Comparison of ENCODE assay signal across 24 mouse cellular contexts in genomic region chr7:142314600-142315285, GRCm38 (mm10). TPM values are rescaled to one million over a fixed set of nuclear protein-coding genes. Genes with fewer than 3 reads are reported as not detected.
DNase-seq lines count a peak whose midpoint lies in the region; ATAC-seq and TF ChIP-seq lines count a peak whose summit lies in the region.
"Had no signal": no experiment of that assay in that cellular context is flagged by ENCODE, and none has a peak within 500 bp of the region (broad histone marks: within the 10 kb centered on the region; RNA-seq: fewer than 3 reads in every experiment).

No protein-coding gene starts in this region.

- WGBS in midbrain, embryonic 14.5 days, result 38% methylated on average over 5 of the region's 5 CpGs
- 32% methylated on average over 5 of the region's 5 CpGs for WGBS in midbrain, embryonic 16.5 days
- 31% methylated on average over 5 of the region's 5 CpGs for WGBS in hindbrain, embryonic 16.5 days

- no peak for ATAC-seq in midbrain, embryonic 14.5 days (ENCODE audit: low FRiP score, low TSS enrichment)
- ATAC-seq in midbrain, embryonic 16.5 days, result no peak
- peak; percentile 46 for ATAC-seq in hindbrain, embryonic 16.5 days
- ATAC-seq: liver, embryonic 12.5 days had no signal

- no peak overlapping the region for H3K4me3 ChIP-seq in gastrocnemius, adult 2 months
- no peak overlapping the region for H3K4me3 ChIP-seq in midbrain, embryonic 14.5 days (replicated peaks; ENCODE audit: low read depth, low read length)
- no peak overlapping the region for H3K4me3 ChIP-seq in midbrain, embryonic 16.5 days (ENCODE audit: low read depth, low read length)
- no peak overlapping the region for H3K4me3 ChIP-seq in hindbrain, embryonic 16.5 days (ENCODE audit: low read length)
- H3K4me3 ChIP-seq: heart, embryonic 15.5 days; layer of hippocampus, adult 2 months; left cerebral cortex, adult 2 months; liver, embryonic 12.5 days had no signal

- H3K27ac ChIP-seq in gastrocnemius, adult 2 months, result peak overlapping the region; percentile 78
- 0 out of 2 replicates have a peak overlapping the region, but pooled peaks have one; percentile 8 for H3K27ac ChIP-seq in midbrain, embryonic 14.5 days (replicated peaks; ENCODE audit: low read depth, low read length)
- H3K27ac ChIP-seq in midbrain, embryonic 16.5 days (ENCODE audit: low read length), result no peak overlapping the region
- H3K27ac ChIP-seq in hindbrain, embryonic 16.5 days (ENCODE audit: low read depth, low read length), result no peak overlapping the region
- H3K27ac ChIP-seq: heart, embryonic 15.5 days; kidney, postnatal 0 days; layer of hippocampus, adult 2 months; left cerebral cortex, adult 2 months; liver, embryonic 12.5 days had no signal

- H3K27me3 ChIP-seq in midbrain, embryonic 14.5 days (ENCODE audit: control insufficient read depth, insufficient read depth, low read length), result no peaks in the 10 kb centered on the region
- no peaks in the 10 kb centered on the region for H3K27me3 ChIP-seq in midbrain, embryonic 16.5 days (ENCODE audit: control insufficient read depth, insufficient read depth, low read depth, low read length)
- H3K27me3 ChIP-seq in hindbrain, embryonic 16.5 days (replicated peaks; ENCODE audit: control insufficient read depth, insufficient read depth, low read length), result no peaks in the 10 kb centered on the region
- H3K27me3 ChIP-seq: heart, embryonic 15.5 days had no signal

- no peaks in the 10 kb centered on the region for H3K9me3 ChIP-seq in midbrain, embryonic 14.5 days (ENCODE audit: control insufficient read depth, low read length)
- H3K9me3 ChIP-seq in midbrain, embryonic 16.5 days (replicated peaks; ENCODE audit: control insufficient read depth, low read length, poor library complexity, severe bottlenecking), result no peaks in the 10 kb centered on the region
- no peaks in the 10 kb centered on the region for H3K9me3 ChIP-seq in hindbrain, embryonic 16.5 days (ENCODE audit: control insufficient read depth, low read length)
- H3K9me3 ChIP-seq: heart, embryonic 15.5 days; liver, embryonic 12.5 days had no signal

- intact Hi-C loops in gastrocnemius, adult 2 months (cut with DNase I), result loop anchor here (5.0 kb wide), 3 partner anchors 218 to 363 kb away; partner anchors contain the start of gene Mrpl23

- H3K36me3 ChIP-seq in midbrain, embryonic 14.5 days (ENCODE audit: control insufficient read depth, insufficient read depth, low read length), result no peaks in the 10 kb centered on the region
- H3K36me3 ChIP-seq in midbrain, embryonic 16.5 days (ENCODE audit: control insufficient read depth, insufficient read depth, low read length), result no peaks in the 10 kb centered on the region
- no peaks in the 10 kb centered on the region for H3K36me3 ChIP-seq in hindbrain, embryonic 16.5 days (ENCODE audit: control insufficient read depth, insufficient read depth, low read length)
- H3K36me3 ChIP-seq: heart, embryonic 15.5 days; liver, embryonic 12.5 days had no signal

- H3K4me2 ChIP-seq in midbrain, embryonic 14.5 days (ENCODE audit: low read length), result no peak overlapping the region
- H3K4me2 ChIP-seq in midbrain, embryonic 16.5 days (ENCODE audit: low read length), result no peak overlapping the region
- H3K4me2 ChIP-seq in hindbrain, embryonic 16.5 days (ENCODE audit: low read length), result no peak overlapping the region
- H3K4me2 ChIP-seq: heart, embryonic 15.5 days; liver, embryonic 12.5 days; lung, embryonic 14.5 days had no signal

- no peak for DNase-seq in gastrocnemius, adult 2 months
- DNase-seq in gastrocnemius, postnatal 10 days, result no peak
- DNase-seq in midbrain, embryonic 14.5 days, result peak; percentile 71
- no peak for DNase-seq in layer of hippocampus, adult 9-11 months
- DNase-seq in layer of hippocampus, postnatal 25 days (ENCODE audit: extremely low spot score in 1 of 2, low spot score in 1 of 2), result no peak
- DNase-seq: adrenal gland, postnatal 25 days; cerebellum, adult 9-10 months; gastrocnemius, postnatal 36 days; kidney, adult 11 months; lung, embryonic 14.5 days; lung, postnatal 4 days had no signal

- no peak for TF ChIP-seq CTCF in gastrocnemius, adult 2 months (IDR thresholded peaks at IDR 0.05)

- H3K9ac ChIP-seq in midbrain, embryonic 14.5 days (replicated peaks; ENCODE audit: low read length), result no peak overlapping the region; the same call in 1 of the 2 replicates
- no peak overlapping the region for H3K9ac ChIP-seq in midbrain, embryonic 16.5 days (ENCODE audit: low read depth, low read length)
- no peak overlapping the region for H3K9ac ChIP-seq in hindbrain, embryonic 16.5 days (ENCODE audit: low read depth, low read length)
- H3K9ac ChIP-seq: heart, embryonic 15.5 days; liver, embryonic 12.5 days; lung, embryonic 14.5 days had no signal

- peaks cover 13% of the 10 kb centered on the region for H3K4me1 ChIP-seq in midbrain, embryonic 14.5 days (ENCODE audit: control insufficient read depth, insufficient read depth, low read length)
- no peaks in the 10 kb centered on the region; the same call in 1 of the 2 replicates for H3K4me1 ChIP-seq in midbrain, embryonic 16.5 days (ENCODE audit: control insufficient read depth, insufficient read depth, low read length)
- peaks cover 11% of the 10 kb centered on the region for H3K4me1 ChIP-seq in hindbrain, embryonic 16.5 days (ENCODE audit: control insufficient read depth, insufficient read depth, low read depth, low read length)

RNA-seq across cellular contexts. Expression of gene Krtap5-4, which starts 11.4 kb away (rescaled TPM):
- not detected for total RNA-seq in gastrocnemius, adult 2 months (2021)
- not detected for total RNA-seq in gastrocnemius, postnatal 10 days (2021)
- not detected in 2 replicates for polyA plus RNA-seq in midbrain, embryonic 14.5 days (2014; fragmentation: Nextera tagmentation; extraction: Ambion mirVana)
- not detected in 2 replicates for polyA plus RNA-seq in midbrain, embryonic 16.5 days (2015; fragmentation: Nextera tagmentation; extraction: Ambion mirVana)
- not detected in 2 replicates for polyA plus RNA-seq in hindbrain, embryonic 16.5 days (2015; fragmentation: Nextera tagmentation; extraction: Ambion mirVana)
- not detected for total RNA-seq in layer of hippocampus, postnatal 25 days (2021)
- total RNA-seq: adrenal gland, postnatal 25 days; ES-E14; gastrocnemius, postnatal 36 days; hematopoietic stem cell, adult 5-6 weeks; layer of hippocampus, adult 2 months; left cerebral cortex, adult 2 months; monocyte, adult 5-6 weeks had no signal
- polyA plus RNA-seq: frontal cortex, adult 2 months; heart, embryonic 15.5 days; kidney, postnatal 0 days; limb, embryonic 11.5 days; liver, embryonic 12.5 days; lung, embryonic 14.5 days; thymus, postnatal 0 days had no signal

RNA-seq across cellular contexts. Expression of gene Krtap5-1, which starts 17.8 kb away (rescaled TPM):
- not detected for total RNA-seq in gastrocnemius, adult 2 months (2021)
- not detected for total RNA-seq in gastrocnemius, postnatal 10 days (2021)
- not detected in 2 replicates for polyA plus RNA-seq in midbrain, embryonic 14.5 days (2014; fragmentation: Nextera tagmentation; extraction: Ambion mirVana)
- not detected in 2 replicates for polyA plus RNA-seq in midbrain, embryonic 16.5 days (2015; fragmentation: Nextera tagmentation; extraction: Ambion mirVana)
- polyA plus RNA-seq in hindbrain, embryonic 16.5 days (2015; fragmentation: Nextera tagmentation; extraction: Ambion mirVana), result not detected in 2 replicates
- not detected for total RNA-seq in layer of hippocampus, postnatal 25 days (2021)
- total RNA-seq: adrenal gland, postnatal 25 days; ES-E14; gastrocnemius, postnatal 36 days; hematopoietic stem cell, adult 5-6 weeks; layer of hippocampus, adult 2 months; left cerebral cortex, adult 2 months; monocyte, adult 5-6 weeks had no signal
- polyA plus RNA-seq: frontal cortex, adult 2 months; heart, embryonic 15.5 days; kidney, postnatal 0 days; limb, embryonic 11.5 days; liver, embryonic 12.5 days; lung, embryonic 14.5 days; thymus, postnatal 0 days had no signal

RNA-seq across cellular contexts. Expression of gene Gm4559, which starts 40.6 kb away (rescaled TPM):
- total RNA-seq in gastrocnemius, adult 2 months (2021), result not detected
- total RNA-seq in gastrocnemius, postnatal 10 days (2021), result not detected
- polyA plus RNA-seq in midbrain, embryonic 14.5 days (2014; fragmentation: Nextera tagmentation; extraction: Ambion mirVana), result not detected in 2 replicates
- polyA plus RNA-seq in midbrain, embryonic 16.5 days (2015; fragmentation: Nextera tagmentation; extraction: Ambion mirVana), result not detected in 2 replicates
- not detected in 2 replicates for polyA plus RNA-seq in hindbrain, embryonic 16.5 days (2015; fragmentation: Nextera tagmentation; extraction: Ambion mirVana)
- not detected for total RNA-seq in layer of hippocampus, postnatal 25 days (2021)
- total RNA-seq: adrenal gland, postnatal 25 days; ES-E14; gastrocnemius, postnatal 36 days; hematopoietic stem cell, adult 5-6 weeks; layer of hippocampus, adult 2 months; left cerebral cortex, adult 2 months; monocyte, adult 5-6 weeks had no signal
- polyA plus RNA-seq: frontal cortex, adult 2 months; heart, embryonic 15.5 days; kidney, postnatal 0 days; limb, embryonic 11.5 days; liver, embryonic 12.5 days; lung, embryonic 14.5 days; thymus, postnatal 0 days had no signal

RNA-seq across cellular contexts. Expression of gene Gm2431, which starts 56.6 kb away (rescaled TPM):
- not detected for total RNA-seq in gastrocnemius, adult 2 months (2021)
- not detected for total RNA-seq in gastrocnemius, postnatal 10 days (2021)
- not detected in 2 replicates for polyA plus RNA-seq in midbrain, embryonic 14.5 days (2014; fragmentation: Nextera tagmentation; extraction: Ambion mirVana)
- not detected in 2 replicates for polyA plus RNA-seq in midbrain, embryonic 16.5 days (2015; fragmentation: Nextera tagmentation; extraction: Ambion mirVana)
- not detected in 2 replicates for polyA plus RNA-seq in hindbrain, embryonic 16.5 days (2015; fragmentation: Nextera tagmentation; extraction: Ambion mirVana)
- total RNA-seq in layer of hippocampus, postnatal 25 days (2021), result not detected
- total RNA-seq: adrenal gland, postnatal 25 days; ES-E14; gastrocnemius, postnatal 36 days; hematopoietic stem cell, adult 5-6 weeks; layer of hippocampus, adult 2 months; left cerebral cortex, adult 2 months; monocyte, adult 5-6 weeks had no signal
- polyA plus RNA-seq: frontal cortex, adult 2 months; heart, embryonic 15.5 days; kidney, postnatal 0 days; limb, embryonic 11.5 days; liver, embryonic 12.5 days; lung, embryonic 14.5 days; thymus, postnatal 0 days had no signal

RNA-seq across cellular contexts. Expression of gene Ifitm10, which starts 58.8 kb away (rescaled TPM):
- total RNA-seq in gastrocnemius, adult 2 months (2021), result 1 to 10 TPM; 3.0 to 4.1 TPM
- total RNA-seq in gastrocnemius, postnatal 10 days (2021), result 1 to 10 TPM; 3.3 to 4.8 TPM
- 3.9 and 6.1 TPM in 2 replicates for polyA plus RNA-seq in midbrain, embryonic 14.5 days (2014; fragmentation: Nextera tagmentation; extraction: Ambion mirVana)
- polyA plus RNA-seq in midbrain, embryonic 16.5 days (2015; fragmentation: Nextera tagmentation; extraction: Ambion mirVana), result 11.3 and 14.1 TPM in 2 replicates
- polyA plus RNA-seq in hindbrain, embryonic 16.5 days (2015; fragmentation: Nextera tagmentation; extraction: Ambion mirVana), result 13.3 and 14.9 TPM in 2 replicates
- total RNA-seq in layer of hippocampus, postnatal 25 days (2021), result 10 to 100 TPM; 40.7 to 41.8 TPM
- total RNA-seq: hematopoietic stem cell, adult 5-6 weeks had no signal

Comparison
In these comparisons a context has a peak if more than half of its experiments do, and no peak if none do; other contexts are left out.
1. H3K27ac ChIP-seq: peak in gastrocnemius, adult 2 months (single experiment) and midbrain, embryonic 14.5 days (single experiment); none in midbrain, embryonic 16.5 days (single experiment) and hindbrain, embryonic 16.5 days (single experiment).